Mouse (Mus musculus) E14TG2a.4 (cell line): ENCODE results near the gene Dcaf6.

Source experiments
- CTCF ChIP-seq: conservative IDR thresholded peaks from 2 replicates; pipeline ENCODE4 v1.5.1; 2014; ENCODE audit warnings: low read length
- NANOG ChIP-seq: IDR thresholded peaks from 2 replicates; pipeline ENCODE4 v1.6.1; 2014; ENCODE audit warnings: borderline replicate concordance, low read length, mixed read lengths
- POU5F1 ChIP-seq: IDR thresholded peaks from 2 replicates; pipeline ENCODE4 v1.6.1; 2014; ENCODE audit warnings: low read length, borderline replicate concordance

DNA sequence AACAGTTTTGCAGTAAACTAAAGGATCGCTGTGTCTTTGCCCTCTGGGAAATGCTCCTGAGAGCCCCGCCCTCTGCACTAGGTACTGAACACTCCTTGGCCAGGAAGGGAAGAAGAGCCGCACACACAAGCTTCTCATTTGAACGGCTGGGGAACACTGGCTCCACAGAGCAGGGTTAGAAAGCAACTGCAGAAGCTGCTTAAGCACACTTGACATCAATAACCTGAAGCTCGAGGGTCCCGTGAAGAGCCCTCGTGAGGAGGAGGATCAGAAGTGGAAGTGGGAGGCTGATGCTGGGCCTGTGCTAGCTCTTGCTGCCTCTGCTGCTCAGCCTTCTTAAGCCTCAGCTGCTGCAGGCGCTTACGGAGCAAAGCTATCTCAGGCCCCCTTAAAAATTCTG lies 86.4 kb downstream of the Dcaf6 start:
- TF ChIP-seq CTCF: no peak
- TF ChIP-seq POU5F1: no peak
- TF ChIP-seq NANOG: no peak
